Mouse (Mus musculus) neural tube, embryonic 11.5 days (tissue): ENCODE measurements around the gene Cfhr1. TPM values are rescaled to one million over a fixed set of nuclear protein-coding genes. Genes with fewer than 3 reads are reported as not detected.

Source experiments
- ATAC-seq: fragments of 200-750 bp; cut with Nextera tagmentation; 2 replicates; pipeline ENCODE4 v1.8.0; 2017; ENCODE audit warnings: moderate number of reproducible peaks, mild to moderate bottlenecking, moderate TSS enrichment, moderate library complexity; ENCODE audit not compliant: insufficient read depth, low FRiP score, low TSS enrichment
- DNase-seq: peaks from one replicate; pipeline ENCODE4 v3.0.0-alpha.2; 2015; ENCODE audit warnings: low spot score
- H3K27ac ChIP-seq: fragments of 300-500 bp; sonication (generic); 2 replicates; pipeline ENCODE4 v1.5.1; 2014; ENCODE audit warnings: low read depth, mild to moderate bottlenecking, low read length
- H3K27me3 ChIP-seq: fragments of 300-500 bp; sonication (generic); 2 replicates; pipeline ENCODE4 v1.6.1; 2014; ENCODE audit warnings: mild to moderate bottlenecking, low read length, mixed read lengths; ENCODE audit not compliant: control insufficient read depth, insufficient read depth
- H3K36me3 ChIP-seq: fragments of 300-500 bp; sonication (generic); 2 replicates; pipeline ENCODE4 v1.6.1; 2014; ENCODE audit warnings: mild to moderate bottlenecking, low read length, moderate library complexity, mixed read lengths; ENCODE audit not compliant: control insufficient read depth, insufficient read depth
- H3K4me1 ChIP-seq: fragments of 300-500 bp; sonication (generic); 2 replicates; pipeline ENCODE4 v1.6.1; 2014; ENCODE audit warnings: low read length, mixed read lengths; ENCODE audit not compliant: control insufficient read depth, insufficient read depth
- H3K4me2 ChIP-seq: fragments of 300-500 bp; sonication (generic); 2 replicates; pipeline ENCODE4 v1.6.1; 2014; ENCODE audit warnings: low read depth, mild to moderate bottlenecking, moderate library complexity
- H3K4me3 ChIP-seq: fragments of 300-500 bp; sonication (generic); 2 replicates; pipeline ENCODE4 v1.5.1; 2014; ENCODE audit warnings: low read depth, low read length
- H3K9ac ChIP-seq: fragments of 300-500 bp; sonication (generic); 2 replicates; pipeline ENCODE4 v1.6.1; 2014; ENCODE audit warnings: mild to moderate bottlenecking, low read length
- H3K9me3 ChIP-seq: fragments of 300-500 bp; sonication (generic); 2 replicates; pipeline ENCODE4 v1.6.1; 2016; ENCODE audit warnings: low read length; ENCODE audit not compliant: control insufficient read depth
- WGBS: fragments of 180-500 bp; shearing (Covaris S2); extraction: QIAGEN DNeasy Blood & Tissue Kit; methylation state at CpG from one replicate; pipeline ENCODE4 v1.1.7; 2014; 5-methylcytosine and 5-hydroxymethylcytosine counted together
- polyA plus RNA-seq: library from polyadenylated mRNA; unstranded; fragments of >200 nt; fragmentation: Nextera tagmentation; extraction: Ambion mirVana; gene quantifications from 2 replicates; pipeline ENCODE4 v1.2.1, GENCODE M21; 2014

Cfhr1 gene
- not detected in 2 replicates for polyA plus RNA-seq

GRCm38 (mm10) chr1:139560024-139560423, at the start of gene Cfhr1:
Gene Cfhr1, minus strand, starts transcription at chr1:139560272.
- DNase-seq (no peak), ATAC-seq (no peak)
- Histone ChIP-seq H3K4me2 (no peak within 1 kb of the TSS), H3K9me3 (no peaks in the 10 kb centered on the region), H3K4me3 (no peak within 1 kb of the TSS), H3K9ac (no peak within 1 kb of the TSS), H3K36me3 (no peaks in the 10 kb centered on the region), H3K27me3 (no peaks in the 10 kb centered on the region), H3K27ac (no peak within 1 kb of the TSS), H3K4me1 (no peaks in the 10 kb centered on the region)
- 77% methylated on average over 1 of the region's 1 CpGs for WGBS

GRCm38 (mm10) chr1:139551311-139551710, 8.8 kb downstream of the Cfhr1 start:
- H3K27me3 ChIP-seq: no peaks in the 10 kb centered on the region
- no peaks in the 10 kb centered on the region for H3K9me3 ChIP-seq
- no peak overlapping the region for H3K4me3 ChIP-seq
- H3K9ac ChIP-seq: no peak overlapping the region
- H3K4me1 ChIP-seq: no peaks in the 10 kb centered on the region
- ATAC-seq (no peak), DNase-seq (no peak)
- 74% methylated on average over 1 of the region's 1 CpGs for WGBS
- H3K36me3 ChIP-seq: no peaks in the 10 kb centered on the region
- H3K4me2 ChIP-seq: no peak overlapping the region
- no peak overlapping the region for H3K27ac ChIP-seq

GRCm38 (mm10) chr1:139548536-139548935, 11.5 kb downstream of the Cfhr1 start:
- ATAC-seq (no peak), DNase-seq (no peak)
- no peak overlapping the region for H3K4me2 ChIP-seq
- 90% methylated on average over 1 of the region's 1 CpGs for WGBS
- H3K27ac ChIP-seq: no peak overlapping the region
- no peaks in the 10 kb centered on the region for H3K27me3 ChIP-seq
- H3K9me3 ChIP-seq: no peaks in the 10 kb centered on the region
- H3K9ac ChIP-seq: no peak overlapping the region
- H3K4me1 ChIP-seq: no peaks in the 10 kb centered on the region
- no peaks in the 10 kb centered on the region for H3K36me3 ChIP-seq
- H3K4me3 ChIP-seq: no peak overlapping the region

GRCm38 (mm10) chr1:139514556-139514955, 45.5 kb downstream of the Cfhr1 start:
- H3K27me3 ChIP-seq: no peaks in the 10 kb centered on the region
- no peaks in the 10 kb centered on the region for H3K36me3 ChIP-seq
- no peak overlapping the region for H3K4me3 ChIP-seq
- no peak for ATAC-seq
- H3K9me3 ChIP-seq: no peaks in the 10 kb centered on the region
- H3K9ac ChIP-seq: no peak overlapping the region
- no peaks in the 10 kb centered on the region for H3K4me1 ChIP-seq
- DNase-seq: no peak
- no peak overlapping the region for H3K27ac ChIP-seq
- 90% methylated on average over 12 of the region's 12 CpGs for WGBS
- no peak overlapping the region for H3K4me2 ChIP-seq

- 90% methylated on average over 3 of the region's 3 CpGs for WGBS
- ATAC-seq: no peak
- H3K9ac ChIP-seq: no peak within 1 kb of the TSS
Observed at GRCm38 (mm10) chr1:139501258-139501752, 58.8 kb downstream of the Cfhr1 start, which contains the start of gene F13b. Gene F13b, plus strand, starts transcription at chr1:139501702.

GRCm38 (mm10) chr1:139499751-139500150, 60.3 kb downstream of the Cfhr1 start:
- no peak for DNase-seq
- Histone ChIP-seq H3K9ac (no peak overlapping the region), H3K9me3 (no peaks in the 10 kb centered on the region), H3K36me3 (no peaks in the 10 kb centered on the region), H3K4me1 (no peaks in the 10 kb centered on the region), H3K4me2 (no peak overlapping the region), H3K27me3 (no peaks in the 10 kb centered on the region), H3K4me3 (no peak overlapping the region), H3K27ac (no peak overlapping the region)
- no peak for ATAC-seq

More at GRCm38 (mm10) chr1:139501258-139501752, 58.8 kb downstream of the Cfhr1 start, which contains the start of gene F13b:
- Histone ChIP-seq H3K27ac (no peak within 1 kb of the TSS), H3K36me3 (no peaks in the 10 kb centered on the region), H3K27me3 (no peaks in the 10 kb centered on the region), H3K9me3 (no peaks in the 10 kb centered on the region), H3K4me2 (no peak within 1 kb of the TSS), H3K4me3 (no peak within 1 kb of the TSS), H3K4me1 (no peaks in the 10 kb centered on the region)
- no peak for DNase-seq

Other genes with a start within 250 kb of the Cfhr1 start
- gene Crb1, start 183.2 kb downstream of the Cfhr1 start, polyA plus RNA-seq: 2.3 and 2.5 TPM in 2 replicates
- 19.4 and 19.6 TPM in 2 replicates for gene Zbtb41, start 138.0 kb downstream of the Cfhr1 start, polyA plus RNA-seq
- 23.7 and 24.1 TPM in 2 replicates for gene Aspm, start 105.5 kb downstream of the Cfhr1 start, polyA plus RNA-seq
- not detected in 2 replicates for gene F13b, start 58.6 kb downstream of the Cfhr1 start, polyA plus RNA-seq
- gene Gm4788, start 221.0 kb upstream of the Cfhr1 start, polyA plus RNA-seq: not detected in 2 replicates